Mouse (Mus musculus): ENCODE measurements around the gene Slc44a3.

GRCm38 (mm10) chr3:121573858-121574257, 41.7 kb upstream of the Slc44a3 start:
- TF ChIP-seq FOSL1 (IDR thresholded peaks at IDR 0.05; ENCODE audit: insufficient read depth, low read length, poor library complexity, severe bottlenecking) (peak; percentile 60), MAX (IDR thresholded peaks at IDR 0.05) (peak; percentile 68), CTCF (IDR thresholded peaks at IDR 0.05; ENCODE audit: control insufficient read depth, insufficient read depth, insufficient read length) (no peak), MYOD1 (IDR thresholded peaks at IDR 0.05; ENCODE audit: control insufficient read depth, insufficient read length, low read depth) (peak; percentile 62), USF1 (IDR thresholded peaks at IDR 0.05; ENCODE audit: low read depth) (no peak)
